Mouse (Mus musculus) stomach, adult 2 months (tissue): ENCODE results near the gene Gm19402. TPM values are rescaled to one million over a fixed set of nuclear protein-coding genes. Genes with fewer than 3 reads are reported as not detected.

Experiments used
- polyA plus RNA-seq: library from polyadenylated mRNA; depleted of rRNA; stranded (reverse); fragments of >200 nt; gene quantifications from 2 replicates; pipeline ENCODE4 v1.2.3, GENCODE M21; 2012; rRNA removed

Gm19402 gene
- polyA plus RNA-seq, result not detected in 2 replicates

GRCm38 (mm10) chr10:77690356-77690807 lies at the start of gene Gm19402:
Gene Gm19402 (minus strand): TSS chr10:77690757.

GRCm38 (mm10) chr10:77726186-77726585 lies 35.6 kb upstream of the Gm19402 start, which contains the start of gene Gm10100:
Gene Gm10100 (plus strand): TSS chr10:77726486.

GRCm38 (mm10) chr10:77720299-77720698 lies 29.7 kb upstream of the Gm19402 start, which contains the start of gene Krtap12-1:
Gene Krtap12-1 (plus strand): TSS chr10:77720599.

GRCm38 (mm10) chr10:77715507-77715906 lies 24.9 kb upstream of the Gm19402 start, which contains the start of gene Gm10142:
Gene Gm10142 (plus strand): TSS chr10:77715807.

GRCm38 (mm10) chr10:77711157-77711556 lies 20.6 kb upstream of the Gm19402 start, which contains the start of gene Gm10024:
Gene Gm10024 (plus strand): TSS chr10:77711457.

GRCm38 (mm10) chr10:77706326-77706725 lies 15.8 kb upstream of the Gm19402 start, which contains the start of gene Gm10272:
Gene Gm10272 (plus strand): TSS chr10:77706626.

GRCm38 (mm10) chr10:77697133-77697532 lies 6.6 kb upstream of the Gm19402 start, which contains the start of gene Gm9508:
Gene Gm9508 (minus strand): TSS chr10:77697233.

GRCm38 (mm10) chr10:77685895-77686664 lies 4.5 kb downstream of the Gm19402 start, which contains the start of gene Tspear:
Gene Tspear (plus strand): TSS chr10:77686569.

Other genes with a start within 250 kb of the Gm19402 start
- gene Fam207a, start 175.0 kb downstream of the Gm19402 start, polyA plus RNA-seq, result 19.4 and 23.1 TPM in 2 replicates
- gene Itgb2, start 160.5 kb downstream of the Gm19402 start, polyA plus RNA-seq, result 2.7 and 4.4 TPM in 2 replicates
- 171 and 193 TPM in 2 replicates for gene Pttg1ip, start 109.0 kb downstream of the Gm19402 start, polyA plus RNA-seq
- 60.3 and 68.3 TPM in 2 replicates for gene Sumo3, start 84.7 kb downstream of the Gm19402 start, polyA plus RNA-seq
- not detected in 2 replicates for gene Gm49325, start 84.6 kb downstream of the Gm19402 start, polyA plus RNA-seq
- 21.8 and 23.2 TPM in 2 replicates for gene Ube2g2, start 68.5 kb downstream of the Gm19402 start, polyA plus RNA-seq
- 0.29 and 0.96 TPM in 2 replicates for gene Tspear, start 4.2 kb downstream of the Gm19402 start, polyA plus RNA-seq
- not detected in 2 replicates for gene Gm9508, start 6.5 kb upstream of the Gm19402 start, polyA plus RNA-seq
- gene Gm10272, start 15.9 kb upstream of the Gm19402 start, polyA plus RNA-seq, result not detected in 2 replicates
- gene Gm10024, start 20.7 kb upstream of the Gm19402 start, polyA plus RNA-seq, result not detected in 2 replicates
- 1.8 TPM in 1 of 2 replicates, not detected in the other for gene Gm10142, start 25.1 kb upstream of the Gm19402 start, polyA plus RNA-seq
- 0.25 and 0.38 TPM in 2 replicates for gene Krtap12-1, start 29.8 kb upstream of the Gm19402 start, polyA plus RNA-seq
- gene Gm10100, start 35.7 kb upstream of the Gm19402 start, polyA plus RNA-seq, result not detected in 2 replicates
- not detected in 2 replicates for gene Gm18596, start 51.9 kb upstream of the Gm19402 start, polyA plus RNA-seq
- not detected in 2 replicates for gene Gm9736, start 60.6 kb upstream of the Gm19402 start, polyA plus RNA-seq
- not detected in 2 replicates for gene Gm3233, start 68.9 kb upstream of the Gm19402 start, polyA plus RNA-seq
- not detected in 2 replicates for gene Gm3238, start 80.6 kb upstream of the Gm19402 start, polyA plus RNA-seq
- not detected in 2 replicates for gene Gm7138, start 86.2 kb upstream of the Gm19402 start, polyA plus RNA-seq
- gene Gm3250, start 91.8 kb upstream of the Gm19402 start, polyA plus RNA-seq, result not detected in 2 replicates
- gene Gm7137, start 97.4 kb upstream of the Gm19402 start, polyA plus RNA-seq, result not detected in 2 replicates
- not detected in 2 replicates for gene Gm9639, start 104.3 kb upstream of the Gm19402 start, polyA plus RNA-seq
- not detected in 2 replicates for gene Gm19668, start 108.4 kb upstream of the Gm19402 start, polyA plus RNA-seq
- not detected in 2 replicates for gene Gm9507, start 121.1 kb upstream of the Gm19402 start, polyA plus RNA-seq
- gene Gm2696, start 123.9 kb upstream of the Gm19402 start, polyA plus RNA-seq, result not detected in 2 replicates
- gene Krtap10-4, start 136.3 kb upstream of the Gm19402 start, polyA plus RNA-seq, result not detected in 2 replicates
- not detected in 2 replicates for gene Krtap10-10, start 145.2 kb upstream of the Gm19402 start, polyA plus RNA-seq
- gene Gm36176, start 156.0 kb upstream of the Gm19402 start, polyA plus RNA-seq, result not detected in 2 replicates
- gene Gm10318, start 162.1 kb upstream of the Gm19402 start, polyA plus RNA-seq, result not detected in 2 replicates
- not detected in 2 replicates for gene Gm3285, start 171.2 kb upstream of the Gm19402 start, polyA plus RNA-seq
- 4.4 and 4.7 TPM in 2 replicates for gene Lrrc3, start 211.8 kb upstream of the Gm19402 start, polyA plus RNA-seq